ENCODE assay signal across 8 mouse cellular contexts in genomic region chr12:33147497-33148267, GRCm38 (mm10). TPM values are rescaled to one million over a fixed set of nuclear protein-coding genes. Genes with fewer than 3 reads are reported as not detected.
A peak's percentile ranks its signal among the peaks of the same experiment; 100 is the strongest.
DNase-seq lines count a peak whose midpoint lies in the region; ATAC-seq lines count a peak whose summit lies in the region.

Atxn7l1 (plus strand) TSS chr12:33147693.

- H3K79me2 ChIP-seq in macrophage (ENCODE audit: inconsistent target): peaks cover 50% of the 10 kb centered on the region

- peak within 1 kb of the TSS; percentile 86 for H3K27ac ChIP-seq in hindbrain, embryonic 16.5 days (ENCODE audit: low read depth, low read length)
- peak within 1 kb of the TSS; percentile 89 for H3K27ac ChIP-seq in macrophage

- no peaks in the 10 kb centered on the region for H3K9me3 ChIP-seq in hindbrain, embryonic 16.5 days (ENCODE audit: control insufficient read depth, low read length)

- H3K9ac ChIP-seq in hindbrain, embryonic 16.5 days (ENCODE audit: low read depth, low read length): peak within 1 kb of the TSS; percentile 82

- peak; percentile 70 for DNase-seq in WW6 (ENCODE audit: low read depth, low spot score)
- peak; percentile 91 to 97 for DNase-seq in cerebellum, postnatal 4 days (ENCODE audit: low spot score in 2 of 2)
- DNase-seq in gastrocnemius, adult 18-20 months (ENCODE audit: low spot score): peak; percentile 94
- DNase-seq in left cerebral cortex, adult 18-20 months (ENCODE audit: low spot score in 2 of 2): peak; percentile 93 to 94
- peak; percentile 94 for DNase-seq in right cerebral cortex, adult 18-20 months
- DNase-seq in urinary bladder, postnatal 10 days (ENCODE audit: low spot score): peak; percentile 61

- H3K27me3 ChIP-seq in hindbrain, embryonic 16.5 days (replicated peaks; ENCODE audit: control insufficient read depth, insufficient read depth, low read length): no peaks in the 10 kb centered on the region

- H3K4me2 ChIP-seq in hindbrain, embryonic 16.5 days (ENCODE audit: low read length): peak within 1 kb of the TSS; percentile 85

- WGBS in hindbrain, embryonic 16.5 days: under 1% methylated on average over 48 of the region's 54 CpGs
- under 1% methylated on average over 43 of the region's 54 CpGs for WGBS in macrophage (ENCODE audit: missing documents)

- peak within 1 kb of the TSS; percentile 67 for H3K4me3 ChIP-seq in hindbrain, embryonic 16.5 days (ENCODE audit: low read length)
- peak within 1 kb of the TSS; percentile 98 for H3K4me3 ChIP-seq in macrophage (ENCODE audit: inconsistent target)

- H3K4me1 ChIP-seq in hindbrain, embryonic 16.5 days (ENCODE audit: control insufficient read depth, insufficient read depth, low read depth, low read length): peaks cover 23% of the 10 kb centered on the region

- ATAC-seq in hindbrain, embryonic 16.5 days: peak; percentile 95

- H3K36me3 ChIP-seq in hindbrain, embryonic 16.5 days (ENCODE audit: control insufficient read depth, insufficient read depth, low read length): no peaks in the 10 kb centered on the region
- H3K36me3 ChIP-seq in macrophage (ENCODE audit: inconsistent target): no peaks in the 10 kb centered on the region; the same call in 1 of the 2 replicates

RNA-seq across cellular contexts. Expression of gene Atxn7l1, which starts in this region (rescaled TPM):
- total RNA-seq in gastrocnemius, adult 18-20 months (2021): 10 to 100 TPM; 15.2 to 16.9 TPM
- 18.7 and 25.1 TPM in 2 replicates for polyA plus RNA-seq in hindbrain, embryonic 16.5 days (2015; fragmentation: Nextera tagmentation; extraction: Ambion mirVana)
- 10 to 100 TPM; 50.2 to 60.1 TPM for total RNA-seq in left cerebral cortex, adult 18-20 months (2021)
- 100 to 1,000 TPM; 107 to 302 (median 207) TPM for total RNA-seq in macrophage (2018; cell fraction: chromatin; rRNA removed)
- 100 to 1,000 TPM in 4 of 26 experiments, 10 to 100 TPM in 22; 56.2 to 116 (median 76.1) TPM for total RNA-seq in macrophage (2018; cell fraction: cytosol; rRNA removed)
- total RNA-seq in macrophage (2018; cell fraction: nucleus; rRNA removed): 100 to 1,000 TPM; 116 to 257 (median 175) TPM
- 37.6 to 70.4 TPM (median 46.0 TPM) in 3 replicates for polyA plus RNA-seq in macrophage (2018)

Comparison
In these comparisons a context has a peak if more than half of its experiments do, and no peak if none do; other contexts are left out.
1. Peak in every context shown above with its lines: DNase-seq, ATAC-seq, H3K4me3 ChIP-seq and H3K27ac ChIP-seq.